ENCODE assay signal across 12 mouse cellular contexts in genomic region chr1:134441737-134442136, GRCm38 (mm10). TPM values are rescaled to one million over a fixed set of nuclear protein-coding genes. Genes with fewer than 3 reads are reported as not detected.
"Had no signal": no experiment of that assay in that cellular context is flagged by ENCODE, and none has a peak within 500 bp of the region (broad histone marks: within the 10 kb centered on the region; RNA-seq: fewer than 3 reads in every experiment).

No protein-coding gene starts in this region.

RNA-seq across cellular contexts. Expression of gene 4933406M09Rik, which starts 56.0 kb away (rescaled TPM):
- polyA plus RNA-seq: neural tube, embryonic 13.5 days; neural tube, embryonic 14.5 days; neural tube, embryonic 15.5 days; small intestine, adult 2 months; spleen, adult 2 months; stomach, embryonic 14.5 days; stomach, embryonic 15.5 days; stomach, embryonic 16.5 days; stomach, postnatal 0 days; thymus, adult 2 months; thymus, postnatal 0 days; urinary bladder, adult 2 months had no signal
